Mouse (Mus musculus): ENCODE results near the gene H2al3. TPM values are rescaled to one million over a fixed set of nuclear protein-coding genes. Genes with fewer than 3 reads are reported as not detected.

H2al3 gene
- not detected in 2 replicates for polyA plus RNA-seq (2015; fragmentation: Nextera tagmentation; extraction: Ambion mirVana)

- ATAC-seq (ENCODE audit: low FRiP score, low TSS enrichment): no peak
- H3K9me3 ChIP-seq (ENCODE audit: low read length): no peaks in the 10 kb centered on the region
Measured at GRCm38 (mm10) chrX:9849403-9849802, at the start of gene H2al3. Gene H2al3 (plus strand): TSS chrX:9849703.

GRCm38 (mm10) chrX:9810101-9810500 is 39.4 kb upstream of the H2al3 start:
- no peak for ATAC-seq (ENCODE audit: low FRiP score, low TSS enrichment)
- H3K27ac ChIP-seq (ENCODE audit: low read length): no peak overlapping the region
- no peaks in the 10 kb centered on the region for H3K4me1 ChIP-seq (ENCODE audit: insufficient read depth, low read length)
- no peak overlapping the region for H3K4me3 ChIP-seq (ENCODE audit: low read length)
- H3K9me3 ChIP-seq (ENCODE audit: low read length): no peaks in the 10 kb centered on the region
- no peak overlapping the region for H3K9ac ChIP-seq (replicated peaks; ENCODE audit: low read length)
- no peaks in the 10 kb centered on the region for H3K27me3 ChIP-seq (ENCODE audit: insufficient read depth, low read length)
- H3K36me3 ChIP-seq (ENCODE audit: insufficient read depth, low read length): no peaks in the 10 kb centered on the region
- 79% methylated on average over 1 of the region's 1 CpGs for WGBS
- no peak overlapping the region for H3K4me2 ChIP-seq (replicated peaks; ENCODE audit: low read depth, low read length)

More at GRCm38 (mm10) chrX:9849403-9849802, at the start of gene H2al3:
- no peaks in the 10 kb centered on the region for H3K27me3 ChIP-seq (ENCODE audit: insufficient read depth, low read length)
- WGBS: 55% methylated on average over 1 of the region's 1 CpGs
- H3K4me1 ChIP-seq (ENCODE audit: insufficient read depth, low read length): no peaks in the 10 kb centered on the region
- H3K4me3 ChIP-seq (ENCODE audit: low read length): no peak within 1 kb of the TSS
- no peak within 1 kb of the TSS for H3K27ac ChIP-seq (ENCODE audit: low read length)
- no peak within 1 kb of the TSS for H3K9ac ChIP-seq (replicated peaks; ENCODE audit: low read length)
- no peak within 1 kb of the TSS for H3K4me2 ChIP-seq (replicated peaks; ENCODE audit: low read depth, low read length)
- H3K36me3 ChIP-seq (ENCODE audit: insufficient read depth, low read length): no peaks in the 10 kb centered on the region

DNA sequence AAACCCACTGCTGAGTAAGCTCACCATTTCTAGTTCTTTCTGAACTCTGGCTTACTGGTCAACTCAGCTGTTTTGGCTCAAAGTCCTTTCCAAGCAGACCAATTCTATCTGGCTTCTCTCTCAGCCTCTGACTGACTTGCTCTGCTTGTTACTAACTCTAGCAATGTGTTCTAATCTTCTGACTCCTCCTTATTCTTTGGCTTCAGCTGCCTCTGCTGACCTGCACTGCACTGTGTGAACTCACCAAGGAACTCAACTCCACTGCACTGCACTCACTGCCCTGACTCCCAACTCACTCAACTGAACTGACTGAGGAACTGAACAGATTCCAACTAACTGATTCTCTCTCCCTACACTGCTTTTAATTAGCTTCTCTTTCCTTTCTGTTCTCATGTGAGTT is 37.0 kb upstream of the H2al3 start:
- ATAC-seq (ENCODE audit: low FRiP score, low TSS enrichment): no peak
- Histone ChIP-seq H3K36me3 (ENCODE audit: insufficient read depth, low read length) (no peaks in the 10 kb centered on the region), H3K4me3 (ENCODE audit: low read length) (no peak overlapping the region), H3K27ac (ENCODE audit: low read length) (no peak overlapping the region), H3K4me2 (replicated peaks; ENCODE audit: low read depth, low read length) (no peak overlapping the region), H3K27me3 (ENCODE audit: insufficient read depth, low read length) (no peaks in the 10 kb centered on the region), H3K9ac (replicated peaks; ENCODE audit: low read length) (no peak overlapping the region), H3K9me3 (ENCODE audit: low read length) (no peaks in the 10 kb centered on the region), H3K4me1 (ENCODE audit: insufficient read depth, low read length) (no peaks in the 10 kb centered on the region)

DNA sequence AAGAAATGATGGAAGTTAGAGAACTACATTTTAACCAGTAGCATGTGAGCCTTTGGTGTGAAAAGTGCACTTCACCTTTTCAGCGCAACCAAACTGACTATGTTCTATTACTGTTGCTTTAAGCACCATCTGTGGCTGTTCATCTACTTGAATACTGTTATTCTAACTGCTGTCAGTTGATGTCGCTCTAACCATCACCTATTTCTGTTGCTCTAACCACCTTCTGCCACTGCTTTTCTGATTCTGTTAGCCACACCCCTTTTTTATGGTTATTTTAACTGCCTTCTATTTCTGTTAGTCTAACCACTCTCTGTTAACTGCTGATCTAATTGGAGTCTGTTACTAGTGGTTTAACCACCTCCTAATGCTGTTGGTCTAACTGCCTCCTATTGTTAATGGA is 14.7 kb upstream of the H2al3 start:
- 67% methylated on average over 2 of the region's 2 CpGs for WGBS
- H3K27me3 ChIP-seq (ENCODE audit: insufficient read depth, low read length): no peaks in the 10 kb centered on the region
- ATAC-seq (ENCODE audit: low FRiP score, low TSS enrichment): no peak
- no peak overlapping the region for H3K27ac ChIP-seq (ENCODE audit: low read length)
- no peak overlapping the region for H3K4me2 ChIP-seq (replicated peaks; ENCODE audit: low read depth, low read length)
- H3K36me3 ChIP-seq (ENCODE audit: insufficient read depth, low read length): no peaks in the 10 kb centered on the region
- H3K4me3 ChIP-seq (ENCODE audit: low read length): no peak overlapping the region
- no peak overlapping the region for H3K9ac ChIP-seq (replicated peaks; ENCODE audit: low read length)
- no peaks in the 10 kb centered on the region for H3K4me1 ChIP-seq (ENCODE audit: insufficient read depth, low read length)
- H3K9me3 ChIP-seq (ENCODE audit: low read length): no peaks in the 10 kb centered on the region

DNA sequence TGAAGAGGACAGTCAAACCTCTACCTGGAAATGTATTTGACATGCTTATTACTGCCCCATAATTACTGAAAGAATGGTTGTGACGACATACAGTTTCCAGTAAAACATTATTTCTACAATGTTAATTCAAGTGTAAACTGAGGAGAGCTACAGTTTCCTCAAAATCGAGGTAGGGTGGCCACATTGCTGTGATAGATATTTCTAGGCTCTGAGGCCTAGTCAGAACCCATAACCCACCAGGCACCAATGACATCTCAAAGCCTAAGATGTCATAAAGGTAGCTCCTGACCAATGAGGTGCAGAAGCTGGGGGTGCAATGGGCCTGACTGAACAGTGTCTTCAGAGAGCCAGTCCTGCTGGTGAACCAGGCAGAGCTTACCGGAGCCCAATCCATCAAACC is 2.9 kb upstream of the H2al3 start, which contains the start of gene Hypm:
Gene Hypm (plus strand): TSS at position 301 of the 400 bp plus-strand sequence.
- no peaks in the 10 kb centered on the region for H3K27me3 ChIP-seq (ENCODE audit: insufficient read depth, low read length)
- no peak for ATAC-seq (ENCODE audit: low FRiP score, low TSS enrichment)
- H3K4me3 ChIP-seq (ENCODE audit: low read length): no peak within 1 kb of the TSS
- no peak within 1 kb of the TSS for H3K9ac ChIP-seq (replicated peaks; ENCODE audit: low read length)
- H3K4me2 ChIP-seq (replicated peaks; ENCODE audit: low read depth, low read length): no peak within 1 kb of the TSS
- 75% methylated on average over 3 of the region's 3 CpGs for WGBS
- no peaks in the 10 kb centered on the region for H3K4me1 ChIP-seq (ENCODE audit: insufficient read depth, low read length)
- no peaks in the 10 kb centered on the region for H3K9me3 ChIP-seq (ENCODE audit: low read length)
- H3K27ac ChIP-seq (ENCODE audit: low read length): no peak within 1 kb of the TSS
- no peaks in the 10 kb centered on the region for H3K36me3 ChIP-seq (ENCODE audit: insufficient read depth, low read length)

DNA sequence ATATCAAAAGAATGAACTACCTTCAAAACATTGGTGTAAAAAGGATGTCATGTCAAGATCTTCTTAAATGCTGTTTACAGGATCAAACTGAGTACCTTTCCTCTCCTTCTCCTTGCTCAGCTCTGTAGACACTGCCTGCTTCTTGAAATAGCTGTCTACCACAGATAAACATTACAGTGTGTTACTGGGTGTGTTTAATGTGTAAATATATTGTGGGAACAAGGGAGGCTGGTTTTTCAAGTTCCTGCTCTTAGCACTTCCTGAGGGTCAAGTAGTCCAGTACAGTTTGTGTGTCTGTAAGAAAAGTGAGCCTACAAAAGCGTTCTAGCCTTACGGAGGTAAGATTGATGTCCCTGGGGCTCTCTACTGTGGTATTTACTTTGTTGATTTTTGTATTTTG is 12.4 kb downstream of the H2al3 start:
- no peaks in the 10 kb centered on the region for H3K9me3 ChIP-seq (ENCODE audit: low read length)
- H3K4me1 ChIP-seq (ENCODE audit: insufficient read depth, low read length): no peaks in the 10 kb centered on the region
- H3K4me3 ChIP-seq (ENCODE audit: low read length): no peak overlapping the region
- no peaks in the 10 kb centered on the region for H3K27me3 ChIP-seq (ENCODE audit: insufficient read depth, low read length)
- H3K9ac ChIP-seq (replicated peaks; ENCODE audit: low read length): no peak overlapping the region
- WGBS: 56% methylated on average over 2 of the region's 2 CpGs
- no peak overlapping the region for H3K27ac ChIP-seq (ENCODE audit: low read length)
- no peaks in the 10 kb centered on the region for H3K36me3 ChIP-seq (ENCODE audit: insufficient read depth, low read length)
- ATAC-seq (ENCODE audit: low FRiP score, low TSS enrichment): no peak
- no peak overlapping the region for H3K4me2 ChIP-seq (replicated peaks; ENCODE audit: low read depth, low read length)

DNA sequence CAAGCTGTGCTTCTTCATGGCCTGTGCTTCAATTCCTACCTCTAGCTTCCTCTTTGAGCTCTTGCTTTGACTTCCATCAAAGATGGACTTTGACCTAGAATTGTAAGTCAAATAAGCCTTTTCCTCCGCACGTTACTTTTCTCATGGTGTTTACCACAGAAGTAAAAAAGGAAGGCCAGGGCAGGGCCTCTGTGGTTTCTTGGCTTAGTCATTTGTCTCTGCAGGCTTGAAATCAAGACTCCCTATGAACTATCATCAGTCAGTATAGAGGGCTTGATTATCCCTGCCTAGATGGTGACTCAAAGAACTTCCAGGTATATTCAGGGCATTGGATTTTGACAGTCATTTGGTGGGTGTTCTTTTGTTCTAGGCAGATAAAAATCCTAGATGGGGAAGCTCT is 26.0 kb downstream of the H2al3 start:
- no peaks in the 10 kb centered on the region for H3K36me3 ChIP-seq (ENCODE audit: insufficient read depth, low read length)
- H3K9ac ChIP-seq (replicated peaks; ENCODE audit: low read length): no peak overlapping the region
- WGBS: 68% methylated on average over 2 of the region's 2 CpGs
- H3K27ac ChIP-seq (ENCODE audit: low read length): no peak overlapping the region
- no peaks in the 10 kb centered on the region for H3K9me3 ChIP-seq (ENCODE audit: low read length)
- H3K4me3 ChIP-seq (ENCODE audit: low read length): no peak overlapping the region
- no peaks in the 10 kb centered on the region for H3K27me3 ChIP-seq (ENCODE audit: insufficient read depth, low read length)
- no peak overlapping the region for H3K4me2 ChIP-seq (replicated peaks; ENCODE audit: low read depth, low read length)
- ATAC-seq (ENCODE audit: low FRiP score, low TSS enrichment): no peak
- no peaks in the 10 kb centered on the region for H3K4me1 ChIP-seq (ENCODE audit: insufficient read depth, low read length)

DNA sequence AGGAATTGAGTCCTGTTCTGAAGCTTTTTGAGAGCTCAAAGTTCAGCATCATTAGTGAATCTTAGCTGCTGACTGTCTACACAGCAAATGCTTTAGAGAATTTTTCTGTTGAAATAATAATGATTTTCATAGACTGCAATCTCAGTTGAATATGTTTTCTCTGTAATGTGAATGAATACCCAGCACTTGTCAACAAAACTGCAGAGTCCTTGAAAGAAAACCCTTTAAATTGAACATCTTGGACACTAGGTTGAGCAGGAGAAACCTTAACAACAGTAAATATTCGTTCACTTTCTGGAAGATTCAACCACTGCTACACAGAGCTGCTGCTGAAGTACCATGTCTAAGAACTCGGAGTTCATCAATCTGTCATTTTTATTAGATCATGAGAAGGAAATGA is 35.8 kb downstream of the H2al3 start, which contains the start of gene Sytl5:
Gene Sytl5 (plus strand): TSS at position 301 of the 400 bp plus-strand sequence.
- Histone ChIP-seq H3K9ac (replicated peaks; ENCODE audit: low read length) (no peak within 1 kb of the TSS), H3K27ac (ENCODE audit: low read length) (no peak within 1 kb of the TSS), H3K27me3 (ENCODE audit: insufficient read depth, low read length) (no peaks in the 10 kb centered on the region), H3K36me3 (ENCODE audit: insufficient read depth, low read length) (no peaks in the 10 kb centered on the region), H3K4me1 (ENCODE audit: insufficient read depth, low read length) (no peaks in the 10 kb centered on the region), H3K4me3 (ENCODE audit: low read length) (no peak within 1 kb of the TSS), H3K9me3 (ENCODE audit: low read length) (no peaks in the 10 kb centered on the region), H3K4me2 (replicated peaks; ENCODE audit: low read depth, low read length) (no peak within 1 kb of the TSS)
- ATAC-seq (ENCODE audit: low FRiP score, low TSS enrichment): no peak
- 64% methylated on average over 2 of the region's 2 CpGs for WGBS

Other genes with a start within 250 kb of the H2al3 start
- gene Dynlt3, start 186.7 kb upstream of the H2al3 start, polyA plus RNA-seq (2015; fragmentation: Nextera tagmentation; extraction: Ambion mirVana): 59.4 and 68.8 TPM in 2 replicates
- gene Hypm, start 2.8 kb upstream of the H2al3 start, polyA plus RNA-seq (2015; fragmentation: Nextera tagmentation; extraction: Ambion mirVana): not detected in 2 replicates
- 1.1 TPM in 2 replicates for gene Sytl5, start 35.9 kb downstream of the H2al3 start, polyA plus RNA-seq (2015; fragmentation: Nextera tagmentation; extraction: Ambion mirVana)

Measured in kidney, embryonic 16.5 days (tissue).